Mouse (Mus musculus) cortical plate, adult 2 months (tissue): ENCODE data around the gene Bhlha9.

ENCODE experiments used
- CTCF ChIP-seq: fragments of 200-500 bp; IDR thresholded peaks from 2 replicates; pipeline ENCODE4 v1.5.1; 2011; ENCODE audit warnings: mild to moderate bottlenecking, control low read depth, low read length; ENCODE audit not compliant: insufficient read depth; ENCODE audit errors: extremely low read depth
- POLR2A ChIP-seq: fragments of 200-500 bp; IDR thresholded peaks from 2 replicates; pipeline ENCODE4 v1.6.1; 2011; ENCODE audit warnings: mild to moderate bottlenecking, low read length, control low read depth; ENCODE audit not compliant: insufficient read depth; ENCODE audit errors: extremely low read depth

- TF ChIP-seq CTCF (peak; percentile 24; the same call in 1 of the 2 replicates), POLR2A (no peak)
These were observed 17.2 kb upstream of the Bhlha9 start for GRCm38 (mm10) chr11:76655106-76655505.
